Mouse (Mus musculus) liver, adult 2 months (tissue): ENCODE results near the gene Pkib.

Experiments
- CTCF ChIP-seq: fragments of 200-500 bp; IDR thresholded peaks from 2 replicates; pipeline ENCODE4 v1.5.1; 2011; ENCODE audit warnings: low read depth, low read length, control low read depth
- POLR2A ChIP-seq: fragments of 200-500 bp; IDR thresholded peaks from 2 replicates; pipeline ENCODE4 v1.6.1; 2011; ENCODE audit warnings: low read length, control low read depth; ENCODE audit not compliant: insufficient read depth; ENCODE audit errors: extremely low read depth

- TF ChIP-seq POLR2A: no peak
- no peak for TF ChIP-seq CTCF
Observed at GRCm38 (mm10) chr10:57784131-57784875, 152.5 kb downstream of the Pkib start.
